Mouse (Mus musculus) cerebellum, adult 11 months (tissue): Measurements from ENCODE around the gene Gm28048.

Source experiments
- DNase-seq: peaks from one replicate; pipeline ENCODE4 v3.0.0; 2022

The Gm28048 gene

DNA sequence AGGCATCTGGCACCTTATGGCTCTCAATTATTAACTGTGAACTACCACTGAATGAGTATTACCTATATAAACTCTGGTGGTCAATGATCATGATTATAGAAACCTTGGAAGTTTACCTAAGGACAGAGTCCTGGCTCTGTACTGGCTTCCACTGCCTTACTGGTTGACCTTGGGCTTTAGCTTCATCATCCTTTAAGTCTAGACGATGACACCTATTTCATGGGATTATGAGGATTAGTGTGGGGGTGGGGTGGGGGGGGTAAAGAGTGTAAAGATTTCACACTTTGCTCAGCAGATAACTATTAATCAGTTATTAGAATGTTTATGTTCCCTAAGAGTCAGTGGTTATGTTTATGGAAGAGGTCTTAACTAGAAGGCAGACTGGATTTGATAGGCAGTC is 7.9 kb upstream of the Gm28048 start:
- no peak for DNase-seq

DNA sequence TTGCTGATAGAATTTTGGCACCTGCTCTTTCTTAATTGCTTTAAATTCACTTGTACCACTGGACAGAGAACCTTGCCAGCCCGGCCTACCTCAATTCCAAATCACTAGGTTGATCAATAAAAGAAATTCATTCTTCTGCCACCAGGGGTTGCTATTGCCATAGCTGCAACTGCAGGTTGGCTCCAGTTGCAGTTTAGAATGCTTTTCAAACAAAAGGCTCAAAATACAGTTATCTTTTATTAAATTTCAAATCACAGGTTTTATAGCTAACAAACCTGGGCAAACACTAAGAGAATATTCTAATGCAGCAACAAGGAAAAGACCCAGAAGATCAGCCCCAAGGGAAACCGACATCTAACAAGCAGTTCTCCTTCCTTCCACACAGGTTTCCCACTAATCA is 5.5 kb upstream of the Gm28048 start:
- no peak for DNase-seq

- no peak for DNase-seq
Measured at GRCm38 (mm10) chr11:22985510-22985909, 3.6 kb upstream of the Gm28048 start.

- no peak for DNase-seq
Measured at GRCm38 (mm10) chr11:22982846-22983245, 956 bp upstream of the Gm28048 start.

- DNase-seq: no peak
Measured at GRCm38 (mm10) chr11:22981543-22981950, 343 bp downstream of the Gm28048 start.

DNA sequence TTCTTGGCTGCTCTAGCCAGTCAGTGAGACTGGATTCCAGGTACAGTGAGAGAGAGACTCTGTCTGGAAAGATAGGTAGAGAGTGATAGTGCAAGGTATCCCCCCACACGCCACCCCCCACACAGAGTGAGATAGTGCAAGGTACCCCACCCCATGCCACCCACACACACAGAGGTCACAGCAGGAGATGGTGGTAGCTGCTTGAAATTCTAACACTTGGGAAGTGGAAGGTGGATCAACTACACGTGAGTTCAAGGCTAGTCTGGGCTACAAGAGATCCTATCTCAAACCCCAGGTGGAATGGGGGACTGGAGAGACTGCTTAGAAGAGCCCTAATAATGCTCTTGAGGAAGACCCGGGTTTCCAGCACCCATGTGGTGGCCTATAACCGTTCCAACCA is 849 bp downstream of the Gm28048 start:
- DNase-seq: no peak

DNA sequence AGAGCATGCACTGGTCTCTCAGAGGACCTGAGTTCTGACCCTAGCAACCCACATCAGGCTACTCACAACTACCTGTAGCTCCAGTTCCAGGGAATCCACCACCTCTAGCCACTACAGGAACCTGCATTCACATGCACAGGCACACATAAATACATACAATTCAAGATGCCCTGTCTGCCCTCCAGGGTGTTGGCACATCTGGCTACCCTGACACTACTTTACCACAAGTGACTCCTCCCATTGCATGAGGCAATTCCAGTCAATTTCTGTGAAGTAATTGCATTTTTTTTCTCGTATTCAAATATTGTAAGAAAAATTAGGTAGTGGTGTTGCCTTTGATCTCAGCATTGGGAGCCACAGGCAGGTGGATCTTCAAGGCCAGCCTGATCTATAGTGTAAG is 2.7 kb downstream of the Gm28048 start:
- DNase-seq: no peak

- peak; percentile 64 for DNase-seq
Measured at GRCm38 (mm10) chr11:22978711-22979110, 3.2 kb downstream of the Gm28048 start.

DNA sequence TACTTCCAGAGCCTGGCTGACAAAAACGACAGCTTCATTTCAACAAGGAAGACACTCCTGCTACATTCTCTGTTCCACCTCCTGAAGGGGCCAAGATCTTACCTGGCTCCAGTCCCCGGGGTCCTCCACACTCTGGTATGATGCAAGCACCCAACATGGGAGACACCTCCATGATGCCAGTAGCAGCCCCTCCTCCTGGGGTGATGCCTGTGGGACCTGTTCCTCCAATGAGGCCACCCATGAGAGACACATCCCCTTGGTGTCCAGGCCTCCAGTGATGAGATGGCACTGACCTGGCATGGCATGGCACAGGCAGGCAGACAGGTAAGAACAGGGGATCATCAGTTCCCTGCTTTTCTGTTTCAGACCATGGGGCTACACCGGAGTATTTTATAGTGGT is 3.7 kb downstream of the Gm28048 start:
- no peak for DNase-seq

DNA sequence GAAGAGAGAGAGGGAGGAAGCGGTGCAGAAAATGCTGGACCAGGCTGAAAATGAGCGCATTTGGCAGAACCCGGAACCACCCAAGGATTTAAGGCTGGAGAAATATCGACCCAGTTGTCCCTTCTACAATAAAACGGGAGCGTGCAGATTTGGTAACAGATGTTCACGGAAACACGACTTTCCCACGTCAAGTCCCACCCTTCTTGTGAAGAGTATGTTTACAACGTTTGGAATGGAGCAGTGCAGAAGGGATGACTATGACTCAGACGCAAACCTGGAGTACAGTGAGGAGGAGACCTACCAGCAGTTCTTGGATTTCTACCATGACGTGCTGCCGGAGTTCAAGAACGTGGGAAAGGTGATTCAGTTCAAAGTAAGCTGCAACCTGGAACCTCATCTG is 8.3 kb downstream of the Gm28048 start:
- no peak for DNase-seq

GRCm38 (mm10) chr11:22972746-22973526 is 9.0 kb downstream of the Gm28048 start:
- DNase-seq: peak; percentile 81

DNA sequence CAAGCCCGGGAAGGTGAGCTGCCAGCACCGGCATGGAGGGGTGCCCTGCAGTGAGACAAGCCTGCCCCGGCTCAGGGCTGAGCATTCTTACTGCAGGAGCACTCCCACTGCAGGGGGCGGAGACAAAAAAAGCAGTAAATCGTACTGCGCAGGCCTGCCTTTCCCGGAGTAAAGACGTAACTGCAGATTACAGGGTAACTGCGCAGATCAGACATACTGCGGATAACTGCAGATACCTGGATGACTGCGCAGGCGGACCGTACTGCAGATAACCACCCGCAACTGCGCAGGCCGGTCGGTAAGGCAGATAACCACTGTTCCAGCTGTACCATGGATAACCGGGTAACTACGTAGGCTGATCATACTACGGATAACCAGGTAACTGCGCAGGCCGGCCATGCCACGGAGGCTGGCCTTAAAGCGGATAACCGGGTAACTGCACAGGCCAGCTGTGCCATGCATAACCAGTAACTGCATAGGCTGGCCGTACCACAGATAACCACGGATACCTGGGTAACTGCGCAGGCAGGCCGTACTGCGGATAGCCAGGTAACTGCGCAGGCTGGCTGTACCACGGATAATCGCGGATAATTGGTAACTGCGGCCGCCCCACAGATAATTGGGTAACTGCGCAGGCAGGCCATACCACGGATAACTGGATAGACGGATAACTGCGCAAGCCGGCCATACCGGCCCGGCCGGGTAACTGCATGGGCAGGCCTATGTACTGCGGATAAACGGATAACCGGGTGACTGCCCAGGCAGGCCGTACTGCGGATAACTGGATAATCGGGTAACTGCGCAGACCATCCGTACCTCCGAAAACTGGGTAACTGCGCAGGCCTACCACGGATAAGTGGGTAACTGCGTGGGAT is 9.8 kb downstream of the Gm28048 start, which contains the start of gene Zrsr1:
Zrsr1 (plus strand) TSS at position 171 of the 875 bp plus-strand sequence.
- peak; percentile 75 for DNase-seq

DNA sequence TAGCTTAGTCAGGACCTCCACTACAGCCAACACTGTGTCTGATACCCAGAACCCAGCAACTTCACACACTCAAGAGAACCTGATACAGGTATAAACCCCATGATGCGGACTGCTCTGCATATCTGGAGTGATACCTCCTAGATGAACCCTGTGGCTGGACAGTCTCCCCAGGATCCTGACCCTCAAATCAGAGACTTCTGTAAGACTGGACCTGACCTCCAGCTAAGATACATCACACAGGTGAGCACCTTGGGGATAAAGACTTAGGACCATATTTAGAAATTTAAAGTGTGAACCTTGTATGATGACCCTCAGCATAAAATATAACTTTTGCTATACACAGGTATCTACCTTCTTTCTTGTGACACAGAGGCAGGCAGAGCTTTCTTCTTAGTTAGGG is 11.3 kb downstream of the Gm28048 start:
- DNase-seq: no peak

- DNase-seq: no peak
Measured at GRCm38 (mm10) chr11:22969486-22969885, 12.4 kb downstream of the Gm28048 start.

GRCm38 (mm10) chr11:22965503-22965902 is 16.4 kb downstream of the Gm28048 start:
- no peak for DNase-seq

DNA sequence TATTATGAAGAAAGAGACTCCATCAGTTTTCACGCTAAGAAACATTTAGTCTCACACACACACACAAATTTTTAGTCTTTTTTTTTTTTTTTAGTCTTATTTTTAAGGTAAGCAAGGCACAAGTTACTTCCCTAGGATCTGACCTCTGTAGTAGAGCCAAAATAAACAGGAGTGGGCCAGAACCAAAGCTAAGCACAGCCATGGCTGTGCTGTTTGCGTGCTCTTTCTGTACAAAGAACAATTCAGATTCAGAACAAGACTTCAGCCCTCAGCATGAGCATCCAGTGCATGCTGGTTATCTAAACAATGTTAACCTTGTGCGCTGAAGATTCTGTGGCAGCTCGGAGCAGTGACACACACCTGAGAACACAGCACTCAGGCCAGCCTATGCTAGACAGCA is 17.5 kb downstream of the Gm28048 start:
- DNase-seq: no peak

DNA sequence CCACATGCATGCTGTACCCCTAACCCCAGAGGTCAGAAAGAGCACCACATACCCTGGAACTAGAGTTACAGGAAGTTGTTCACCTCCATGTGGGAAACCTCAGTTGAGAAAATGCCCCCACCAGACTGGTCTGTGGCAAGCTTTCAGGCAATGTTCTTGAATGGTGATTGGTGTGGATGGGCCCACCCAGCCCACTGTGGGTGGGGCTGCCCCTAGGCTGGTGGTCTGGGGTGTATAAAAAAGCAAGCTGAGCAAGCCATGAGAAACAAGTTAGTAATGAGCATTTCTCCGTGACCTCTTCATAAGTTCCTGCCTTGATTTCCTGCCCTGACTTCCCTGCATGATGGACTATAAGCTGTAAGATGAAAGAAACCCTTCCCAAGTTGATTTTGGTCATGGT is 19.8 kb downstream of the Gm28048 start:
- no peak for DNase-seq

DNA sequence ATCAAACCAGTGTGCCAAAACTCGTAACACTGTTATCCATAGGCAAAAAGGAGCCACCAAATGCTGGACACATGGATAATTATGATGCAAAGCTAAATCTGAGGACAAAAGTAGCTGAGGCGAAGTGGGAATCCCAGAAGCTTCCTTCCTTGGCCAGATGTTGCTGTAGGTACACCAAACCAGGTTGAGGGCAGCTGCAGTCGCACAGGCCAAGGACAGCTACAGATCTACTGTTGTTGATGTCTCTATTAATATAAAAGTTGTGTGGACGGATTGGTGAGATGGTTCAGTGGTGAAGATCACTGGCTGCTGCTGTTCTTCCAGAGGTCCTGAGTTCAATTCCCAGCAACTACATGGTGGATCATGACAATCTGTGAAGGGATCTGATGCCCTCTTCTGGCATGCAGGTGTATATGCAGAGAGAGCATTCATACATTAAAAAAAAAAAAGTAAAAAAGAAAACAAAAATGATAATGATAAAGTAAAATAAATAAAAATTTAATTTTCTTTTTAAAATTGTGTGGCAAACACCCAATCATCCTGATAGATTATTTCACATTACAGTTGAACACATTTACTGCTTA is 24.0 kb downstream of the Gm28048 start:
- DNase-seq: no peak

DNA sequence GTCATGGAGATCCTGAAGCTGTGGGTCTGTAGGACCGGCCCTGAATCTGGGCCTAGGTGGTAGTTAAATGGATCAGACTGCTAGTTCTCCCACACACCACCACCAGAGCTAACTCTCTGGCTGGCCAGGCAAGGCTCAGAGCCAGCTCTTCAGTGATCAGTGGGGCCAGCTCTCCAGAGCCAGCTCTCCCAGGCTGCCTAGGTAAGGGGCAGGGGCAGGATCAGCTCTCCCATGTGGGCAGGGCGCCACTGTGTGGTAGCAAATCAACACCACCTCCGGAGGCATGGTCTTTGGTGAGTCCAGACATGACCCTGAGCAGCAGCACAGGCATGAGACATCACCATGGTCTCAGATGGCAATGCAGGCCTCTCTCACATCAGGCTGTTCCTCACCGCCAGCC is 25.1 kb downstream of the Gm28048 start:
- DNase-seq: no peak

GRCm38 (mm10) chr11:22956346-22956745 is 25.5 kb downstream of the Gm28048 start:
- no peak for DNase-seq

DNA sequence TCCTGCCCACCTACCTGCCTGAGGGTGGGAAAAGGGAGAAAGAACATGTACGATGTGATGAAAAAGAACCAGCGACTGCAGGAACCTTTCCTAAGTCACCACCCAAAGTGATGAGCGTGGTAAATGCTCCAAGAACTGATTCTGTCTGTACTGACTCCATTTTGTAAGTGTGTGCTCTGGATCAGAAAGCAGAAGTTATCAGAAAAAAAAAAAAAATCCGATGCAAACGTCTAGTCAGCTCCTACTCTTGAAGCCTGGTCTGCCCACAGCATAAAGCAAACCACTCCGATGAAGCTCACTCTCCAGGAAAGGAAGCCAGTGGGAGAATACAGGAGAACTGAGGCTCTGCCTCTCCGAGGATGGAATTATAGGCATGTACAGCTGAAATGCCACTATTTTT is 29.2 kb downstream of the Gm28048 start:
- no peak for DNase-seq

- DNase-seq: no peak
Measured at GRCm38 (mm10) chr11:22950131-22950530, 31.8 kb downstream of the Gm28048 start.

GRCm38 (mm10) chr11:22949101-22949500 is 32.8 kb downstream of the Gm28048 start:
- no peak for DNase-seq

GRCm38 (mm10) chr11:22938983-22939382 is 42.9 kb downstream of the Gm28048 start:
- no peak for DNase-seq
